Mouse (Mus musculus): Measurements from ENCODE around the gene Adad2.

GRCm38 (mm10) chr8:119604398-119604803 is 8.1 kb upstream of the Adad2 start:
- TF ChIP-seq TCF12 (IDR thresholded peaks at IDR 0.05; ENCODE audit: insufficient read depth, poor library complexity, severe bottlenecking) (no peak), POLR2A (IDR thresholded peaks at IDR 0.05; ENCODE audit: insufficient read length, low read depth) (no peak), E2F4 (IDR thresholded peaks at IDR 0.05; ENCODE audit: insufficient read depth) (no peak), MYOG (IDR thresholded peaks at IDR 0.05; ENCODE audit: control insufficient read depth in 1 of 3, insufficient read depth in 1 of 3, insufficient read length in 2 of 3, low read depth in 2 of 3) (no peak)
